Mouse (Mus musculus): Measurements from ENCODE around the gene Lca5l. TPM values are rescaled to one million over a fixed set of nuclear protein-coding genes. Genes with fewer than 3 reads are reported as not detected.

Lca5l gene
- polyA plus RNA-seq, 1 experiment from 2014 or later: 1.2 TPM

GRCm38 (mm10) chr16:96158511-96159080, 33.5 kb downstream of the Lca5l start:
- ATAC-seq (replicated peaks; ENCODE audit: extremely low read depth, insufficient read depth, low FRiP score): no peak
- H3K4me1 ChIP-seq (ENCODE audit: control insufficient read depth, insufficient read depth, low read length): peaks cover 10% of the 10 kb centered on the region
- H3K36me3 ChIP-seq (ENCODE audit: control insufficient read depth, insufficient read depth): 0 out of 2 replicates have a peak, but pooled peaks cover 6% of the 10 kb centered on the region
- H3K27me3 ChIP-seq (ENCODE audit: control insufficient read depth, insufficient read depth, low read length): no peaks in the 10 kb centered on the region
- H3K4me2 ChIP-seq (ENCODE audit: low read depth, low read length): peak overlapping the region; percentile 67
- WGBS: 41% methylated on average over 12 of the region's 12 CpGs
- peak overlapping the region; percentile 76 for H3K9ac ChIP-seq (ENCODE audit: low read length)
- peak overlapping the region; percentile 75 for H3K27ac ChIP-seq (ENCODE audit: low read length)
- H3K9me3 ChIP-seq (replicated peaks; ENCODE audit: control insufficient read depth, low read length): no peaks in the 10 kb centered on the region
- peak overlapping the region; percentile 49 for H3K4me3 ChIP-seq (ENCODE audit: low read length)

GRCm38 (mm10) chr16:96157171-96157570, 34.9 kb downstream of the Lca5l start:
- 81% methylated on average over 11 of the region's 11 CpGs for WGBS
- Histone ChIP-seq H3K4me1 (ENCODE audit: control insufficient read depth, insufficient read depth, low read length) (peaks cover 10% of the 10 kb centered on the region), H3K36me3 (ENCODE audit: control insufficient read depth, insufficient read depth) (peaks cover 13% of the 10 kb centered on the region; the same call in 1 of the 2 replicates), H3K4me3 (ENCODE audit: low read length) (no peak overlapping the region), H3K27ac (ENCODE audit: low read length) (no peak overlapping the region), H3K9me3 (replicated peaks; ENCODE audit: control insufficient read depth, low read length) (no peaks in the 10 kb centered on the region), H3K9ac (ENCODE audit: low read length) (no peak overlapping the region), H3K27me3 (ENCODE audit: control insufficient read depth, insufficient read depth, low read length) (no peaks in the 10 kb centered on the region), H3K4me2 (ENCODE audit: low read depth, low read length) (no peak overlapping the region)
- no peak for ATAC-seq (replicated peaks; ENCODE audit: extremely low read depth, insufficient read depth, low FRiP score)

GRCm38 (mm10) chr16:96156019-96156418, 36.1 kb downstream of the Lca5l start:
- no peak overlapping the region for H3K27ac ChIP-seq (ENCODE audit: low read length)
- H3K27me3 ChIP-seq (ENCODE audit: control insufficient read depth, insufficient read depth, low read length): no peaks in the 10 kb centered on the region
- no peak overlapping the region for H3K4me3 ChIP-seq (ENCODE audit: low read length)
- WGBS: 85% methylated on average over 8 of the region's 8 CpGs
- ATAC-seq (replicated peaks; ENCODE audit: extremely low read depth, insufficient read depth, low FRiP score): no peak
- no peak overlapping the region for H3K4me2 ChIP-seq (ENCODE audit: low read depth, low read length)
- peaks cover 14% of the 10 kb centered on the region; the same call in 1 of the 2 replicates for H3K36me3 ChIP-seq (ENCODE audit: control insufficient read depth, insufficient read depth)
- H3K9me3 ChIP-seq (replicated peaks; ENCODE audit: control insufficient read depth, low read length): no peaks in the 10 kb centered on the region
- peaks cover 18% of the 10 kb centered on the region for H3K4me1 ChIP-seq (ENCODE audit: control insufficient read depth, insufficient read depth, low read length)
- no peak overlapping the region for H3K9ac ChIP-seq (ENCODE audit: low read length)

GRCm38 (mm10) chr16:96154476-96154875, 37.6 kb downstream of the Lca5l start:
- Histone ChIP-seq H3K9me3 (replicated peaks; ENCODE audit: control insufficient read depth, low read length) (no peaks in the 10 kb centered on the region), H3K27ac (ENCODE audit: low read length) (no peak overlapping the region), H3K27me3 (ENCODE audit: control insufficient read depth, insufficient read depth, low read length) (no peaks in the 10 kb centered on the region), H3K9ac (ENCODE audit: low read length) (no peak overlapping the region), H3K4me1 (ENCODE audit: control insufficient read depth, insufficient read depth, low read length) (peaks cover 27% of the 10 kb centered on the region), H3K4me2 (ENCODE audit: low read depth, low read length) (no peak overlapping the region), H3K4me3 (ENCODE audit: low read length) (no peak overlapping the region), H3K36me3 (ENCODE audit: control insufficient read depth, insufficient read depth) (peaks cover 14% of the 10 kb centered on the region; the same call in 1 of the 2 replicates)
- ATAC-seq (replicated peaks; ENCODE audit: extremely low read depth, insufficient read depth, low FRiP score): no peak
- 91% methylated on average over 2 of the region's 2 CpGs for WGBS

- ATAC-seq (replicated peaks; ENCODE audit: extremely low read depth, insufficient read depth, low FRiP score): peak; percentile 55; the same call in 1 of the 2 replicates
- Histone ChIP-seq H3K4me1 (ENCODE audit: control insufficient read depth, insufficient read depth, low read length) (peaks cover 28% of the 10 kb centered on the region), H3K27me3 (ENCODE audit: control insufficient read depth, insufficient read depth, low read length) (no peaks in the 10 kb centered on the region), H3K4me3 (ENCODE audit: low read length) (no peak overlapping the region), H3K27ac (ENCODE audit: low read length) (0 out of 2 replicates have a peak overlapping the region, but pooled peaks have one; percentile 46), H3K9ac (ENCODE audit: low read length) (no peak overlapping the region), H3K36me3 (ENCODE audit: control insufficient read depth, insufficient read depth) (peaks cover 14% of the 10 kb centered on the region; the same call in 1 of the 2 replicates), H3K9me3 (replicated peaks; ENCODE audit: control insufficient read depth, low read length) (no peaks in the 10 kb centered on the region), H3K4me2 (ENCODE audit: low read depth, low read length) (no peak overlapping the region)
- WGBS: 18% methylated on average over 9 of the region's 9 CpGs
Observed at GRCm38 (mm10) chr16:96151551-96151950, 40.5 kb downstream of the Lca5l start.

GRCm38 (mm10) chr16:96150995-96151394, 41.1 kb downstream of the Lca5l start:
- Histone ChIP-seq H3K27me3 (ENCODE audit: control insufficient read depth, insufficient read depth, low read length) (no peaks in the 10 kb centered on the region), H3K9me3 (replicated peaks; ENCODE audit: control insufficient read depth, low read length) (no peaks in the 10 kb centered on the region), H3K36me3 (ENCODE audit: control insufficient read depth, insufficient read depth) (peaks cover 12% of the 10 kb centered on the region; the same call in 1 of the 2 replicates), H3K4me3 (ENCODE audit: low read length) (no peak overlapping the region), H3K4me2 (ENCODE audit: low read depth, low read length) (no peak overlapping the region), H3K27ac (ENCODE audit: low read length) (peak overlapping the region; percentile 46; the same call in 1 of the 2 replicates), H3K9ac (ENCODE audit: low read length) (no peak overlapping the region), H3K4me1 (ENCODE audit: control insufficient read depth, insufficient read depth, low read length) (peaks cover 32% of the 10 kb centered on the region)
- WGBS: 38% methylated on average over 4 of the region's 4 CpGs
- no peak for ATAC-seq (replicated peaks; ENCODE audit: extremely low read depth, insufficient read depth, low FRiP score)

GRCm38 (mm10) chr16:96149311-96149710, 42.8 kb downstream of the Lca5l start:
- no peaks in the 10 kb centered on the region for H3K27me3 ChIP-seq (ENCODE audit: control insufficient read depth, insufficient read depth, low read length)

GRCm38 (mm10) chr16:96148834-96149233, 43.2 kb downstream of the Lca5l start:
- no peak overlapping the region for H3K4me3 ChIP-seq (ENCODE audit: low read length)
- H3K27ac ChIP-seq (ENCODE audit: low read length): peak overlapping the region; percentile 68
- peaks cover 35% of the 10 kb centered on the region for H3K4me1 ChIP-seq (ENCODE audit: control insufficient read depth, insufficient read depth, low read length)
- H3K9me3 ChIP-seq (replicated peaks; ENCODE audit: control insufficient read depth, low read length): no peaks in the 10 kb centered on the region
- peak overlapping the region; percentile 30; the same call in 1 of the 2 replicates for H3K4me2 ChIP-seq (ENCODE audit: low read depth, low read length)
- H3K27me3 ChIP-seq (ENCODE audit: control insufficient read depth, insufficient read depth, low read length): no peaks in the 10 kb centered on the region
- H3K36me3 ChIP-seq (ENCODE audit: control insufficient read depth, insufficient read depth): peaks cover 7% of the 10 kb centered on the region; the same call in 1 of the 2 replicates
- peak overlapping the region; percentile 31; the same call in 1 of the 2 replicates for H3K9ac ChIP-seq (ENCODE audit: low read length)
- ATAC-seq (replicated peaks; ENCODE audit: extremely low read depth, insufficient read depth, low FRiP score): no peak
- WGBS: 44% methylated on average over 6 of the region's 6 CpGs

More at GRCm38 (mm10) chr16:96149311-96149710, 42.8 kb downstream of the Lca5l start:
- Histone ChIP-seq H3K4me3 (ENCODE audit: low read length) (no peak overlapping the region), H3K9me3 (replicated peaks; ENCODE audit: control insufficient read depth, low read length) (no peaks in the 10 kb centered on the region), H3K4me1 (ENCODE audit: control insufficient read depth, insufficient read depth, low read length) (peaks cover 35% of the 10 kb centered on the region), H3K4me2 (ENCODE audit: low read depth, low read length) (peak overlapping the region; percentile 30), H3K9ac (ENCODE audit: low read length) (peak overlapping the region; percentile 47; the same call in 1 of the 2 replicates), H3K27ac (ENCODE audit: low read length) (peak overlapping the region; percentile 68), H3K36me3 (ENCODE audit: control insufficient read depth, insufficient read depth) (peaks cover 7% of the 10 kb centered on the region; the same call in 1 of the 2 replicates)
- 23% methylated on average over 9 of the region's 9 CpGs for WGBS
- ATAC-seq (replicated peaks; ENCODE audit: extremely low read depth, insufficient read depth, low FRiP score): no peak

- Histone ChIP-seq H3K27me3 (ENCODE audit: control insufficient read depth, insufficient read depth, low read length) (no peaks in the 10 kb centered on the region), H3K27ac (ENCODE audit: low read length) (peak overlapping the region; percentile 36), H3K9me3 (replicated peaks; ENCODE audit: control insufficient read depth, low read length) (no peaks in the 10 kb centered on the region), H3K4me3 (ENCODE audit: low read length) (peak overlapping the region; percentile 78), H3K36me3 (ENCODE audit: control insufficient read depth, insufficient read depth) (no peaks in the 10 kb centered on the region), H3K4me1 (ENCODE audit: control insufficient read depth, insufficient read depth, low read length) (peaks cover 25% of the 10 kb centered on the region), H3K9ac (ENCODE audit: low read length) (peak overlapping the region; percentile 81), H3K4me2 (ENCODE audit: low read depth, low read length) (peak overlapping the region; percentile 87)
- peak; percentile 10 for ATAC-seq (replicated peaks; ENCODE audit: extremely low read depth, insufficient read depth, low FRiP score)
- 1% methylated on average over 5 of the region's 5 CpGs for WGBS
Observed at GRCm38 (mm10) chr16:96145814-96146213, 46.3 kb downstream of the Lca5l start.

Measured in heart, embryonic 16.5 days (tissue).